Mouse (Mus musculus) C2C12 (cell line): ENCODE results near the gene Galnt15.

Experiments used
- CEBPB ChIP-seq: IDR thresholded peaks from one replicate; pipeline ENCODE4 v1.6.1; 2011; ENCODE audit warnings: low read depth, mild to moderate bottlenecking, control low read depth, moderate library complexity
- CTCF ChIP-seq: IDR thresholded peaks from one replicate; pipeline ENCODE4 v1.5.1; 2011; ENCODE audit not compliant: control insufficient read depth, insufficient read depth, insufficient read length
- FOSL1 ChIP-seq: IDR thresholded peaks from one replicate; pipeline ENCODE4 v1.8.0; 2011; ENCODE audit warnings: mild to moderate bottlenecking, low read length; ENCODE audit not compliant: poor library complexity, insufficient read depth, severe bottlenecking
- MAX ChIP-seq: IDR thresholded peaks from one replicate; pipeline ENCODE4 v1.6.1; 2011; ENCODE audit warnings: mild to moderate bottlenecking, control low read depth
- MYOD1 ChIP-seq: IDR thresholded peaks from one replicate; pipeline ENCODE4 v1.6.1; 2011; ENCODE audit warnings: low read depth; ENCODE audit not compliant: control insufficient read depth, insufficient read length
- USF1 ChIP-seq: IDR thresholded peaks from one replicate; pipeline ENCODE4 v1.6.1; 2011; ENCODE audit warnings: low read depth, mild to moderate bottlenecking, control low read depth, moderate library complexity

DNA sequence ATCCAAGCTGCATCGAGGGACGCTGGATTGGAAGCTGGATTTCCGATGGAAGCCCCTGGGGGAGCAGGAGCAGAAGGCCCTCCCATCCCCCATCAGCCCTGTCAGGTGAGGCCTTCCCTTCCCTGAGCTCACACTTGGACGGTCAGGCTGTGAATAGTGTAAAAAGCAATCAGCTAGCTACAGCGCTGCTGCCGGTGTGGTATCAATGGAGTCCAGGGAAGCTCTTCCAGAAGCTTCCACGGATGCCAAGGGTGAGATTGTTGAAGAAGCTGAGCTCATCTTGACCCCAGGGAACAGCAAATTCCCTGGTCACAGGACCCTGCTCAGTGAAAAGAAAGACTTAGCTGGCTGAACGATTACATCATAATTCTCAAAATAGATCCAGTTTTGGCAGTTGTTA is 17.6 kb downstream of the Galnt15 start:
- TF ChIP-seq FOSL1 (no peak), CTCF (no peak), MAX (no peak), MYOD1 (no peak), USF1 (no peak), CEBPB (no peak)
